Mouse (Mus musculus): Measurements from ENCODE around the gene Abhd12. TPM values are rescaled to one million over a fixed set of nuclear protein-coding genes. Genes with fewer than 3 reads are reported as not detected.
A peak's percentile ranks its signal among the peaks of the same experiment; 100 is the strongest.

Abhd12 gene
- polyA plus RNA-seq, 2 experiments: 10.9 to 14.8 TPM

GRCm38 (mm10) chr2:150920543-150920942 lies 16.0 kb upstream of the Abhd12 start:
- no peak overlapping the region for H3K4me3 ChIP-seq (ENCODE audit: insufficient read depth in 1 of 2, low read depth in 2 of 2, low read length in 2 of 2)
- DNase-seq (ENCODE audit: low read depth in 3 of 3, low spot score in 3 of 3) (no peak), ATAC-seq (ENCODE audit: insufficient read depth) (no peak)
- no peak overlapping the region for H3K4me2 ChIP-seq (ENCODE audit: low read depth)
- peaks cover 0 to 3% of the 10 kb centered on the region in 2 experiments; a peak in 2 of 4 replicates for H3K4me1 ChIP-seq (replicated peaks; ENCODE audit: control insufficient read depth in 2 of 2, insufficient read depth in 2 of 2, low read length in 1 of 2)
- no peak for TF ChIP-seq CTCF (IDR thresholded peaks at IDR 0.05; ENCODE audit: low read depth)
- no peak for TF ChIP-seq EP300 (IDR thresholded peaks at IDR 0.05; ENCODE audit: low read depth)
- H3K36me3 ChIP-seq (replicated peaks; ENCODE audit: control insufficient read depth, insufficient read depth, low read depth): peaks cover 22% of the 10 kb centered on the region
- no peaks in the 10 kb centered on the region for H3K9me3 ChIP-seq (ENCODE audit: control insufficient read depth, low read length)
- no peaks in the 10 kb centered on the region for H3K27me3 ChIP-seq (ENCODE audit: control insufficient read depth, insufficient read depth, low read length)
- H3K9ac ChIP-seq (replicated peaks): no peak overlapping the region
- WGBS (ENCODE audit: insufficient replicate concordance): 51% methylated on average over 3 of the region's 3 CpGs
- H3K27ac ChIP-seq: no peak overlapping the region

GRCm38 (mm10) chr2:150918720-150919119 lies 14.2 kb upstream of the Abhd12 start:
- Histone ChIP-seq H3K4me3 (ENCODE audit: insufficient read depth in 1 of 2, low read depth in 2 of 2, low read length in 2 of 2) (no peak overlapping the region), H3K9ac (replicated peaks) (no peak overlapping the region), H3K9me3 (ENCODE audit: control insufficient read depth, low read length) (no peaks in the 10 kb centered on the region), H3K27ac (no peak overlapping the region), H3K27me3 (ENCODE audit: control insufficient read depth, insufficient read depth, low read length) (no peaks in the 10 kb centered on the region), H3K4me2 (ENCODE audit: low read depth) (no peak overlapping the region), H3K4me1 (replicated peaks; ENCODE audit: control insufficient read depth in 2 of 2, insufficient read depth in 2 of 2, low read length in 1 of 2) (peaks cover 0 to 5% of the 10 kb centered on the region in 2 experiments; a peak in 2 of 4 replicates), H3K36me3 (replicated peaks; ENCODE audit: control insufficient read depth, insufficient read depth, low read depth) (peaks cover 22% of the 10 kb centered on the region)
- 71% methylated on average over 3 of the region's 3 CpGs for WGBS (ENCODE audit: insufficient replicate concordance)
- TF ChIP-seq CTCF (IDR thresholded peaks at IDR 0.05; ENCODE audit: low read depth): no peak
- TF ChIP-seq EP300 (IDR thresholded peaks at IDR 0.05; ENCODE audit: low read depth): no peak
- DNase-seq (ENCODE audit: low read depth in 3 of 3, low spot score in 3 of 3): no peak
- peak; percentile 26 for ATAC-seq (ENCODE audit: insufficient read depth)

GRCm38 (mm10) chr2:150915786-150916185 lies 11.2 kb upstream of the Abhd12 start:
- Histone ChIP-seq H3K4me1 (replicated peaks; ENCODE audit: control insufficient read depth in 2 of 2, insufficient read depth in 2 of 2, low read length in 1 of 2) (peaks cover 0 to 9% of the 10 kb centered on the region in 2 experiments; a peak in 2 of 4 replicates), H3K9me3 (ENCODE audit: control insufficient read depth, low read length) (no peaks in the 10 kb centered on the region), H3K27ac (no peak overlapping the region), H3K4me2 (ENCODE audit: low read depth) (no peak overlapping the region), H3K9ac (replicated peaks) (no peak overlapping the region), H3K4me3 (ENCODE audit: insufficient read depth in 1 of 2, low read depth in 2 of 2, low read length in 2 of 2) (no peak overlapping the region), H3K27me3 (ENCODE audit: control insufficient read depth, insufficient read depth, low read length) (no peaks in the 10 kb centered on the region), H3K36me3 (replicated peaks; ENCODE audit: control insufficient read depth, insufficient read depth, low read depth) (peaks cover 15% of the 10 kb centered on the region)
- WGBS (ENCODE audit: insufficient replicate concordance): 57% methylated on average over 5 of the region's 5 CpGs
- DNase-seq (ENCODE audit: low read depth in 3 of 3, low spot score in 3 of 3) (no peak), ATAC-seq (ENCODE audit: insufficient read depth) (no peak)
- TF ChIP-seq EP300 (IDR thresholded peaks at IDR 0.05; ENCODE audit: low read depth): no peak
- TF ChIP-seq CTCF (IDR thresholded peaks at IDR 0.05; ENCODE audit: low read depth): no peak

GRCm38 (mm10) chr2:150914781-150915515 lies 10.4 kb upstream of the Abhd12 start:
- H3K27me3 ChIP-seq (ENCODE audit: control insufficient read depth, insufficient read depth, low read length): no peaks in the 10 kb centered on the region
- H3K9ac ChIP-seq (replicated peaks): no peak overlapping the region
- H3K9me3 ChIP-seq (ENCODE audit: control insufficient read depth, low read length): no peaks in the 10 kb centered on the region
- DNase-seq (ENCODE audit: low read depth in 3 of 3, low spot score in 3 of 3) (no peak), ATAC-seq (ENCODE audit: insufficient read depth) (no peak)
- WGBS (ENCODE audit: insufficient replicate concordance): 65% methylated on average over 4 of the region's 4 CpGs
- H3K27ac ChIP-seq: no peak overlapping the region
- peaks cover 0 to 13% of the 10 kb centered on the region in 2 experiments; a peak in 2 of 4 replicates for H3K4me1 ChIP-seq (replicated peaks; ENCODE audit: control insufficient read depth in 2 of 2, insufficient read depth in 2 of 2, low read length in 1 of 2)
- TF ChIP-seq EP300 (IDR thresholded peaks at IDR 0.05; ENCODE audit: low read depth): no peak
- TF ChIP-seq CTCF (IDR thresholded peaks at IDR 0.05; ENCODE audit: low read depth): no peak
- H3K4me2 ChIP-seq (ENCODE audit: low read depth): no peak overlapping the region
- no peak overlapping the region for H3K4me3 ChIP-seq (ENCODE audit: insufficient read depth in 1 of 2, low read depth in 2 of 2, low read length in 2 of 2)
- H3K36me3 ChIP-seq (replicated peaks; ENCODE audit: control insufficient read depth, insufficient read depth, low read depth): peaks cover 15% of the 10 kb centered on the region

DNA sequence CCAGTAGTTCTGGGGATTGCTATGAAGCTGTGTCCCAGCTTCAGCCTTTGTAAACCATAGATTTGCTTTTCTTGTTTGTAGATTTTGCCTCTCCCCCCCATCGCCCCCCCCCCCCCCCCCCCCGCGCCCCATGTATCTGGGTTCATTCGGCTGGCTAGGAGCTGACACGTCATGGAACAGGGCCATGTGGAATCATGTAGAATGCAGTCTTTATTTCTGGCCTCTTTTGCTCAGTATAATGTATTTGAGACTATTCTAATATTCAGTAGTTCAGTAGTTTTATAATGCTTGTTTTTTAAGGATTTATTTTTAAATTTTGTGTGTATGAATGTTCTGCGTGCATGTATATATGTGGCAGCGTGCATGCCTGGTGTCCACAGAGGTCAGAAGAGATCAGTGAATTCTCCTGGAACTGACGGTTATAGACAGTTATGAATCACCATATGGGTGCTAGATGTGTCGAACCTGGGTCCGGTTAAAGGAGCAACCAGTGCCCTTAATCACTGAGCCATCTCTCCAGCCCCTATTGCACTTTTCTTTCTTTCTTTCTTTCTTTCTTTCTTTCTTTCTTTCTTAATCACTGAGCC lies 5.8 kb upstream of the Abhd12 start:
- Histone ChIP-seq H3K27ac (peak overlapping the region; percentile 74), H3K9me3 (ENCODE audit: control insufficient read depth, low read length) (no peaks in the 10 kb centered on the region), H3K4me3 (ENCODE audit: insufficient read depth in 1 of 2, low read depth in 2 of 2, low read length in 2 of 2) (peak overlapping the region; percentile 84 to 96), H3K4me2 (ENCODE audit: low read depth) (peak overlapping the region; percentile 89), H3K27me3 (ENCODE audit: control insufficient read depth, insufficient read depth, low read length) (no peaks in the 10 kb centered on the region), H3K36me3 (replicated peaks; ENCODE audit: control insufficient read depth, insufficient read depth, low read depth) (peaks cover 3% of the 10 kb centered on the region; the same call in 1 of the 2 replicates), H3K9ac (replicated peaks) (peak overlapping the region; percentile 81), H3K4me1 (replicated peaks; ENCODE audit: control insufficient read depth in 2 of 2, insufficient read depth in 2 of 2, low read length in 1 of 2) (peaks cover 4 to 14% of the 10 kb centered on the region in 2 experiments)
- no peak for DNase-seq (ENCODE audit: low read depth in 3 of 3, low spot score in 3 of 3)
- TF ChIP-seq EP300 (IDR thresholded peaks at IDR 0.05; ENCODE audit: low read depth): no peak
- no peak for TF ChIP-seq CTCF (IDR thresholded peaks at IDR 0.05; ENCODE audit: low read depth)
- 28% methylated on average over 10 of the region's 10 CpGs for WGBS (ENCODE audit: insufficient replicate concordance)
- no peak for ATAC-seq (ENCODE audit: insufficient read depth)
